Mouse (Mus musculus) midbrain, embryonic 15.5 days (tissue): ENCODE results near the gene Wdr78. TPM values are rescaled to one million over a fixed set of nuclear protein-coding genes. Genes with fewer than 3 reads are reported as not detected.

Experiments used
- ATAC-seq: fragments of 200-750 bp; cut with Nextera tagmentation; replicated peaks from 2 replicates; pipeline ENCODE4 v1.8.0; 2017; ENCODE audit warnings: moderate TSS enrichment
- H3K27ac ChIP-seq: fragments of 300-500 bp; sonication (generic); 2 replicates; pipeline ENCODE4 v1.5.1; 2015; ENCODE audit warnings: mild to moderate bottlenecking, inconsistent platforms
- H3K27me3 ChIP-seq: fragments of 300-500 bp; sonication (generic); replicated peaks from 2 replicates; pipeline ENCODE4 v1.6.1; 2015; ENCODE audit warnings: inconsistent platforms
- H3K36me3 ChIP-seq: fragments of 300-500 bp; sonication (generic); replicated peaks from 2 replicates; pipeline ENCODE4 v1.6.1; 2015; ENCODE audit warnings: inconsistent platforms
- H3K4me1 ChIP-seq: fragments of 300-500 bp; sonication (generic); 2 replicates; pipeline ENCODE4 v1.6.1; 2015; ENCODE audit warnings: inconsistent platforms
- H3K4me2 ChIP-seq: fragments of 300-500 bp; sonication (generic); 2 replicates; pipeline ENCODE4 v1.6.1; 2015; ENCODE audit warnings: inconsistent platforms, mild to moderate bottlenecking, moderate library complexity
- H3K4me3 ChIP-seq: fragments of 300-500 bp; sonication (generic); 2 replicates; pipeline ENCODE4 v1.5.1; 2015; ENCODE audit warnings: mild to moderate bottlenecking, inconsistent platforms
- H3K9ac ChIP-seq: fragments of 300-500 bp; sonication (generic); 2 replicates; pipeline ENCODE4 v1.6.1; 2015; ENCODE audit warnings: mild to moderate bottlenecking, inconsistent platforms
- H3K9me3 ChIP-seq: fragments of 300-500 bp; sonication (generic); 2 replicates; pipeline ENCODE4 v1.6.1; 2016; ENCODE audit warnings: inconsistent platforms
- WGBS: fragments of 180-500 bp; shearing (Covaris S2); methylation state at CpG from one replicate; pipeline ENCODE4 v1.1.7; 2015; ENCODE audit warnings: mixed read lengths; 5-methylcytosine and 5-hydroxymethylcytosine counted together
- polyA plus RNA-seq: library from polyadenylated mRNA; unstranded; fragments of >200 nt; fragmentation: Nextera tagmentation; extraction: Ambion mirVana; gene quantifications from 2 replicates; pipeline ENCODE4 v1.2.1, GENCODE M21; 2015

Wdr78 gene
- polyA plus RNA-seq, 1 experiment from 2014 or later: 5.4 TPM

- ATAC-seq: 0 out of 2 replicates have a peak, but pooled peaks have one; percentile 0
- H3K4me2 ChIP-seq: peak overlapping the region; percentile 84
Measured at GRCm38 (mm10) chr4:103118888-103119228, 4.5 kb upstream of the Wdr78 start.

GRCm38 (mm10) chr4:103113402-103113801, 953 bp downstream of the Wdr78 start:
- WGBS: 9% methylated on average over 11 of the region's 11 CpGs
- no peak for ATAC-seq
- H3K4me1 ChIP-seq: peaks cover 35% of the 10 kb centered on the region
- H3K4me3 ChIP-seq: peak overlapping the region; percentile 73
- H3K27me3 ChIP-seq: no peaks in the 10 kb centered on the region
- H3K4me2 ChIP-seq: peak overlapping the region; percentile 64
- H3K27ac ChIP-seq: peak overlapping the region; percentile 99
- H3K9ac ChIP-seq: peak overlapping the region; percentile 71
- no peaks in the 10 kb centered on the region for H3K36me3 ChIP-seq
- H3K9me3 ChIP-seq: no peaks in the 10 kb centered on the region

More at GRCm38 (mm10) chr4:103118888-103119228, 4.5 kb upstream of the Wdr78 start:
- H3K4me1 ChIP-seq: peaks cover 36% of the 10 kb centered on the region
- under 1% methylated on average over 15 of the region's 15 CpGs for WGBS
- H3K9ac ChIP-seq: peak overlapping the region; percentile 62; the same call in 1 of the 2 replicates
- H3K27me3 ChIP-seq: no peaks in the 10 kb centered on the region
- H3K36me3 ChIP-seq: no peaks in the 10 kb centered on the region
- no peaks in the 10 kb centered on the region for H3K9me3 ChIP-seq
- peak overlapping the region; percentile 72 for H3K27ac ChIP-seq
- H3K4me3 ChIP-seq: peak overlapping the region; percentile 80

- no peak for ATAC-seq
Measured at GRCm38 (mm10) chr4:103112651-103113050, 1.7 kb downstream of the Wdr78 start.

GRCm38 (mm10) chr4:103098532-103098931, 15.8 kb downstream of the Wdr78 start:
- H3K4me2 ChIP-seq: no peak overlapping the region
- H3K9ac ChIP-seq: no peak overlapping the region
- 95% methylated on average over 5 of the region's 5 CpGs for WGBS
- H3K9me3 ChIP-seq: no peaks in the 10 kb centered on the region
- H3K27ac ChIP-seq: no peak overlapping the region
- H3K4me3 ChIP-seq: no peak overlapping the region
- no peaks in the 10 kb centered on the region for H3K27me3 ChIP-seq
- H3K36me3 ChIP-seq: no peaks in the 10 kb centered on the region
- H3K4me1 ChIP-seq: no peaks in the 10 kb centered on the region
- no peak for ATAC-seq

More at GRCm38 (mm10) chr4:103112651-103113050, 1.7 kb downstream of the Wdr78 start:
- H3K4me1 ChIP-seq: peaks cover 35% of the 10 kb centered on the region
- H3K27ac ChIP-seq: no peak overlapping the region
- H3K9ac ChIP-seq: no peak overlapping the region
- peak overlapping the region; percentile 64 for H3K4me2 ChIP-seq
- H3K4me3 ChIP-seq: peak overlapping the region; percentile 73; the same call in 1 of the 2 replicates
- H3K27me3 ChIP-seq: no peaks in the 10 kb centered on the region
- no peaks in the 10 kb centered on the region for H3K9me3 ChIP-seq
- WGBS: 61% methylated on average over 7 of the region's 7 CpGs
- no peaks in the 10 kb centered on the region for H3K36me3 ChIP-seq

- WGBS: 96% methylated on average over 8 of the region's 8 CpGs
- Histone ChIP-seq H3K4me3 (no peak overlapping the region), H3K9ac (no peak overlapping the region), H3K9me3 (no peaks in the 10 kb centered on the region), H3K4me1 (no peaks in the 10 kb centered on the region), H3K4me2 (no peak overlapping the region), H3K36me3 (no peaks in the 10 kb centered on the region), H3K27me3 (no peaks in the 10 kb centered on the region), H3K27ac (no peak overlapping the region)
- no peak for ATAC-seq
Measured at GRCm38 (mm10) chr4:103095921-103096320, 18.4 kb downstream of the Wdr78 start.

- no peak overlapping the region for H3K4me2 ChIP-seq
- no peak overlapping the region for H3K4me3 ChIP-seq
- no peak overlapping the region for H3K27ac ChIP-seq
- ATAC-seq: no peak
- H3K27me3 ChIP-seq: no peaks in the 10 kb centered on the region
- no peaks in the 10 kb centered on the region for H3K36me3 ChIP-seq
- H3K4me1 ChIP-seq: no peaks in the 10 kb centered on the region
- H3K9me3 ChIP-seq: no peaks in the 10 kb centered on the region
- 94% methylated on average over 5 of the region's 5 CpGs for WGBS
- no peak overlapping the region for H3K9ac ChIP-seq
Measured at GRCm38 (mm10) chr4:103085237-103085636, 29.1 kb downstream of the Wdr78 start.

- ATAC-seq: no peak
- Histone ChIP-seq H3K27me3 (no peaks in the 10 kb centered on the region), H3K4me2 (no peak overlapping the region), H3K9ac (no peak overlapping the region), H3K36me3 (no peaks in the 10 kb centered on the region), H3K4me1 (no peaks in the 10 kb centered on the region), H3K4me3 (no peak overlapping the region), H3K27ac (no peak overlapping the region), H3K9me3 (no peaks in the 10 kb centered on the region)
- 73% methylated on average over 3 of the region's 3 CpGs for WGBS
Measured at GRCm38 (mm10) chr4:103070631-103071030, 43.7 kb downstream of the Wdr78 start.

- Histone ChIP-seq H3K27me3 (no peaks in the 10 kb centered on the region), H3K9ac (no peak overlapping the region), H3K4me1 (no peaks in the 10 kb centered on the region), H3K4me3 (no peak overlapping the region), H3K9me3 (no peaks in the 10 kb centered on the region), H3K4me2 (no peak overlapping the region), H3K36me3 (no peaks in the 10 kb centered on the region), H3K27ac (peak overlapping the region; percentile 39; the same call in 1 of the 2 replicates)
- WGBS: 30% methylated on average over 6 of the region's 6 CpGs
- peak; percentile 48; the same call in 1 of the 2 replicates for ATAC-seq
Measured at GRCm38 (mm10) chr4:103067906-103068655, 46.3 kb downstream of the Wdr78 start.

GRCm38 (mm10) chr4:103064976-103065375, 49.4 kb downstream of the Wdr78 start:
- Histone ChIP-seq H3K36me3 (no peaks in the 10 kb centered on the region), H3K9ac (no peak overlapping the region), H3K27ac (no peak overlapping the region), H3K27me3 (no peaks in the 10 kb centered on the region), H3K4me2 (no peak overlapping the region), H3K9me3 (no peaks in the 10 kb centered on the region), H3K4me1 (no peaks in the 10 kb centered on the region), H3K4me3 (no peak overlapping the region)
- no peak for ATAC-seq
- WGBS: 83% methylated on average over 5 of the region's 5 CpGs

GRCm38 (mm10) chr4:103064421-103064820, 49.9 kb downstream of the Wdr78 start:
- Histone ChIP-seq H3K4me2 (no peak overlapping the region), H3K36me3 (no peaks in the 10 kb centered on the region), H3K4me1 (no peaks in the 10 kb centered on the region), H3K9me3 (no peaks in the 10 kb centered on the region), H3K4me3 (no peak overlapping the region), H3K9ac (no peak overlapping the region), H3K27ac (no peak overlapping the region), H3K27me3 (no peaks in the 10 kb centered on the region)
- 81% methylated on average over 2 of the region's 2 CpGs for WGBS
- no peak for ATAC-seq

GRCm38 (mm10) chr4:103056909-103057308, 57.4 kb downstream of the Wdr78 start:
- Histone ChIP-seq H3K27ac (no peak overlapping the region), H3K9ac (no peak overlapping the region), H3K27me3 (no peaks in the 10 kb centered on the region), H3K9me3 (no peaks in the 10 kb centered on the region), H3K4me3 (no peak overlapping the region), H3K4me1 (no peaks in the 10 kb centered on the region), H3K4me2 (no peak overlapping the region), H3K36me3 (no peaks in the 10 kb centered on the region)
- WGBS: 87% methylated on average over 5 of the region's 5 CpGs
- ATAC-seq: no peak

- H3K4me1 ChIP-seq: no peaks in the 10 kb centered on the region
- no peak for ATAC-seq
- no peak overlapping the region for H3K4me3 ChIP-seq
- H3K9ac ChIP-seq: no peak overlapping the region
- no peak overlapping the region for H3K27ac ChIP-seq
- no peaks in the 10 kb centered on the region for H3K27me3 ChIP-seq
- H3K36me3 ChIP-seq: no peaks in the 10 kb centered on the region
- WGBS: 94% methylated on average over 11 of the region's 11 CpGs
- no peak overlapping the region for H3K4me2 ChIP-seq
- no peaks in the 10 kb centered on the region for H3K9me3 ChIP-seq
Measured at GRCm38 (mm10) chr4:103048046-103048445, 66.3 kb downstream of the Wdr78 start.

GRCm38 (mm10) chr4:103042997-103043396, 71.4 kb downstream of the Wdr78 start:
- ATAC-seq: no peak
- H3K27me3 ChIP-seq: no peaks in the 10 kb centered on the region
- H3K4me3 ChIP-seq: no peak overlapping the region
- no peaks in the 10 kb centered on the region for H3K36me3 ChIP-seq
- H3K4me1 ChIP-seq: no peaks in the 10 kb centered on the region
- 93% methylated on average over 11 of the region's 11 CpGs for WGBS
- no peak overlapping the region for H3K4me2 ChIP-seq
- no peaks in the 10 kb centered on the region for H3K9me3 ChIP-seq
- H3K27ac ChIP-seq: no peak overlapping the region
- H3K9ac ChIP-seq: no peak overlapping the region
